Mouse (Mus musculus): ENCODE data around the gene Ppp1r13l.

- TF ChIP-seq CTCF (IDR thresholded peaks at IDR 0.05; ENCODE audit: low read depth), result no peak
- no peak for TF ChIP-seq EP300 (IDR thresholded peaks at IDR 0.05; ENCODE audit: low read depth)
Observed at GRCm38 (mm10) chr7:19399496-19400280, 40.1 kb downstream of the Ppp1r13l start.
